Mouse (Mus musculus) C2C12 (cell line): ENCODE measurements at regions not wholly inside any gene's neighbourhood (a gene's known extent, or its start where the extent isn't known, plus 50 kb on each side); places are given as distances from the start of the nearest gene placed in this dataset.

ENCODE experiments used
- CEBPB ChIP-seq: IDR thresholded peaks from one replicate; pipeline ENCODE4 v1.6.1; 2011; ENCODE audit warnings: low read depth, mild to moderate bottlenecking, control low read depth, moderate library complexity
- CTCF ChIP-seq: IDR thresholded peaks from one replicate; pipeline ENCODE4 v1.5.1; 2011; ENCODE audit not compliant: control insufficient read depth, insufficient read depth, insufficient read length
- MAX ChIP-seq: IDR thresholded peaks from one replicate; pipeline ENCODE4 v1.6.1; 2011; ENCODE audit warnings: mild to moderate bottlenecking, control low read depth
- MYOG ChIP-seq: IDR thresholded peaks from one replicate; pipeline ENCODE4 v1.6.1; 2011; ENCODE audit not compliant: control insufficient read depth, insufficient read length; ENCODE audit errors: extremely low read depth
- USF1 ChIP-seq: IDR thresholded peaks from one replicate; pipeline ENCODE4 v1.6.1; 2011; ENCODE audit warnings: low read depth, mild to moderate bottlenecking, control low read depth, moderate library complexity

DNA sequence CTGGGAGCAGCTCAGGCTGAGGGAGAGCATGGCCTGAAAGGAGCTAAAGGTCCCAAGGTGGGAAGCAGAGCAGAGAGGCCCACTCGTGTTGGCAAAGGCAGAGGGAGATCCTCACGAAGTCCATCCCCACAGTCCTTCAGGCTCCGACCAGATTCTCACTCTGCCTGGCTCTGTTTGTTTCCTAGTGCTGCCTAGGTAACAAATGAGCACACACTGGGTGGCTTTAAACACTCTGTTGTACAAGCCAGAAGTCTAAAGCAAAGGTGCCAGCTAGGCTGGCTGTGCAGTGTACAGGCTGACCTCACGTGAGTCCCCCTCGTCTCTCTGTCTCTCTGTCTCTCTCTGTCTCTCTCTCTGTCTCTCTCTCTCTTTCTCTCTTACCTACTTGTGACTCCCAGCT is 274.9 kb upstream of the Zmiz1 start:
- no peak for TF ChIP-seq CEBPB
- TF ChIP-seq CTCF: no peak
- no peak for TF ChIP-seq MAX
- TF ChIP-seq USF1: no peak
- TF ChIP-seq MYOG: no peak
